Mouse (Mus musculus) right cerebral cortex, adult 2 months (tissue): ENCODE measurements at regions not wholly inside any gene's neighbourhood (a gene's known extent, or its start where the extent isn't known, plus 50 kb on each side); places are given as distances from the start of the nearest gene placed in this dataset.
A peak's percentile ranks its signal among the peaks of the same experiment; 100 is the strongest.

Experiments used
- DNase-seq, 2 experiments: peaks; one replicate each; pipeline ENCODE4 v3.0.0; 2021 to 2022; ENCODE audit warnings: low spot score in 2 of 2

DNA sequence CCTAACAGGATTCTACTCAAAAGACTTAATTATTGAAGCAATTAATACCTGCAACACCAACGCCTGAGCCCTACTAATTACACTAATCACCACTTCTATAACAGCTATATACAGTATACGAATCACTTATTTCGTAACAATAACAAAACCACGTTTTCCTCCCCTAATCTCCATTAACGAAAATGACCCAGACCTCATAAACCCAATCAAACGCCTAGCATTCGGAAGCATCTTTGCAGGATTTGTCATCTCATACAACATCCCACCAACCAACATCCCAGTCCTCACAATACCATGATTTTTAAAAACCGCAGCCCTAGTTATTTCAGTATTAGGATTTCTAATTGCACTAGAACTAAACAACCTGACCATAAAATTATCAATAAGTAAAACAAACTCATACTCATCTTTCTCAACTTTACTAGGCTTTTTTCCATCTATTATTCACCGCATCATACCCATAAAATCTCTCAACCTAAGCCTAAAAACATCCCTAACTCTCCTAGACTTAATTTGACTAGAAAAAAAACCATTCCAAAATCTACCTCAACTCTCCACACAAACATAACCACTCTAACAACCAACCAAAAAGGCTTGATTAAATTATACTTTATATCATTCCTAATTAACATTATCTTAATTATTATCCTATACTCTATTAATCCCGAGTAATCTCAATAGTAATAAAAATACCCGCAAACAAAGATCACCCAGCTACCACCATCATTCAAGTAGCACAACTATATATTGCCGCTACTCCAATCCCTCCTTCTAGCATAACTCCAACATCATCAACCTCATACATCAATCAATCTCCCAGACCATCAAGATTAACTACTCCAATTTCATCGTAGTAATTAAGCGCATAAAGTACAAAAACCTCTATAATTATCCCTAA is 830.9 kb upstream of the Tyrp1 start:
- no peak for DNase-seq

DNA sequence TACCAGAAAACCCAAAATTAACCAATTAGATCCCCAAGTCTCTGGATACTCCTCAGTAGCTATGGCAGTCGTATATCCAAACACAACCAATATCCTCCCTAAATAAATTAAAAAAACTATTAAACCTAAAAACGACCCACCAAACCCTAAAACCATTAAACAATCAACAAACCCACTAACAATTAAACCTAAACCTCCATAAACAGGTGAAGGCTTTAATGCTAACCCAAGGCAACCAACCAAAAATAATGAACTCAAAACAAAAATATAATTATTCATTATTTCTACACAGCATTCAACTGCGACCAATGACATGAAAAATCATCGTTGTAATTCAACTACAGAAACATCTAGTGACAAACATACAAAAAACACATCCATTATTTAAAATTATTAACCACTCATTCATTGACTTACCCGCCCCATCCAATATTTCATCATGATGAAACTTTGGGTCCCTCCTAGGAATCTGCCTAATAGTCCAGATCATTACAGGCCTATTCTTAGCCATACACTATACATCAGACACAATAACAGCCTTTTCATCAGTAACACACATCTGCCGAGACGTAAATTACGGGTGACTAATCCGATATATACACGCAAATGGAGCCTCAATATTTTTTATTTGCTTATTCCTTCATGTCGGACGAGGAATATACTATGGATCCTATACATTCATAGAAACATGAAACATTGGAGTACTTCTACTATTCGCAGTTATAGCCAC is 830.1 kb upstream of the Tyrp1 start:
- no peak for DNase-seq

DNA sequence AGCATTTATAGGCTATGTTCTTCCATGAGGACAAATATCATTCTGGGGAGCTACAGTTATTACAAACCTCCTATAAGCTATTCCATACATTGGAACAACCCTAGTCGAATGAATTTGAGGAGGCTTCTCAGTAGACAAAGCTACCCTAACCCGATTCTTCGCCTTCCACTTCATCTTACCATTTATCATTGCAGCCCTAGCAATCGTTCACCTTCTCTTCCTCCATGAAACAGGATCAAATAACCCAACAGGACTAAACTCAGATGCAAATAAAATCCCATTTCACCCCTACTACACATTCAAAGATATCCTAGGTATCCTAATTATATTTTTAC is 829.6 kb upstream of the Tyrp1 start:
- no peak for DNase-seq

DNA sequence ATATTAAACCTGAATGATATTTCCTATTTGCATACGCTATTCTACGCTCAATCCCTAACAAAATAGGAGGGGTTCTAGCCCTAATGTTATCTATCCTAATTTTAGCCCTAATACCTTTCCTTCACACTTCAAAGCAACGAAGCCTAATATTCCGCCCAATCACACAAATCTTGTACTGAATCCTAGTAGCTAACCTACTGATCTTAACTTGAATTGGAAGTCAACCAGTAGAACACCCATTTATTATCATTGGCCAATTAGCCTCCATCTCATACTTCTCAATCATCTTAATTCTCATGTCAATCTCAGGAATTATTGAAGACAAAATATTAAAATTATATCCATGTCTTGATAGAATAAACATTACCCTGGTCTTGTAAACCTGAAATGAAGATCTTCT is 829.1 kb upstream of the Tyrp1 start:
- DNase-seq: no peak

DNA sequence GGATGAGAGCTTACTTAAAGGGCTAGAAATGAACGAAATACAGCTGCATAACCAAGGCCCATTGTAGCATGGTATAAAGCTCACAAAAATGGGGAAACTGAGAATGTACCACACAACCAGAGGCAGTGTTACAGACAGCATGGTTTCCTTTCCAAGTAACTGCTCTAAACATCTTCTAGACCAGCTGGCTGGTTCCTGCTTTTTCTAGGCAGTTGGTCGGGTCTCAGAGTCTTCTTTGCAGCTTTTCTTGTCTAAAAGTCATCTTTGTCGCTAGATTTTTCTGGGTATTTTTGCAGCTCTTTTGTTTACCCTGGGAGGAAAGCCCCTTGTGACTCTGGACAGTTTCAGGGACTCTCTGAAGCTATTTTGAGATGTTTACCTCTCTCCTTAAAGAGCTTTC is 806.0 kb upstream of the Tyrp1 start:
- no peak for DNase-seq

- peak; percentile 58 to 59 for DNase-seq
These were observed 786.0 kb upstream of the Tyrp1 start for GRCm38 (mm10) chr4:80047956-80048355.
